Mouse (Mus musculus): ENCODE results near the gene Shc4. TPM values are rescaled to one million over a fixed set of nuclear protein-coding genes. Genes with fewer than 3 reads are reported as not detected.
A peak's percentile ranks its signal among the peaks of the same experiment; 100 is the strongest.

Shc4 gene
- under 1 TPM; 0.44 to 0.77 TPM for total RNA-seq (2021)
- polyA plus RNA-seq (2012; rRNA removed): 0.31 and 0.38 TPM in 2 replicates
- long read RNA-seq: 0 reads

- H3K27ac ChIP-seq: no peak within 1 kb of the TSS
- TF ChIP-seq EP300 (IDR thresholded peaks at IDR 0.05; ENCODE audit: insufficient read depth, low read depth, low read length): no peak
- no peak for TF ChIP-seq POLR2A (IDR thresholded peaks at IDR 0.05; ENCODE audit: insufficient read depth, low read depth, low read length)
- TF ChIP-seq CTCF (IDR thresholded peaks at IDR 0.05): no peak
- peak in 1 of 2 experiments; percentile 10 for DNase-seq
- under 1% methylated on average over 15 of the region's 15 CpGs for WGBS
- peaks cover 4% of the 10 kb centered on the region; the same call in 1 of the 2 replicates for H3K27me3 ChIP-seq (ENCODE audit: control insufficient read depth, insufficient read depth, low read length)
- intact Hi-C loops (cut with DNase I): no loop called here
- no peaks in the 10 kb centered on the region for H3K36me3 ChIP-seq (ENCODE audit: control insufficient read depth, insufficient read depth, low read length)
- H3K4me3 ChIP-seq: peak within 1 kb of the TSS; percentile 47
- peak within 1 kb of the TSS; percentile 38 for H3K9ac ChIP-seq (ENCODE audit: low read depth, low read length)
- no peaks in the 10 kb centered on the region for H3K79me2 ChIP-seq (replicated peaks; ENCODE audit: control insufficient read depth, insufficient read depth, low read length)
- no peaks in the 10 kb centered on the region for H3K4me1 ChIP-seq (ENCODE audit: control insufficient read depth, insufficient read depth, low read length)
Measured at GRCm38 (mm10) chr2:125724086-125724430, at the start of gene Shc4. Gene Shc4, minus strand, starts transcription at chr2:125724148.

GRCm38 (mm10) chr2:125765029-125765428 is 41.1 kb upstream of the Shc4 start:
- no peaks in the 10 kb centered on the region for H3K79me2 ChIP-seq (replicated peaks; ENCODE audit: control insufficient read depth, insufficient read depth, low read length)
- no peaks in the 10 kb centered on the region for H3K27me3 ChIP-seq (ENCODE audit: control insufficient read depth, insufficient read depth, low read length)
- no peaks in the 10 kb centered on the region; the same call in 1 of the 2 replicates for H3K36me3 ChIP-seq (ENCODE audit: control insufficient read depth, insufficient read depth, low read length)
- H3K4me1 ChIP-seq (ENCODE audit: control insufficient read depth, insufficient read depth, low read length): no peaks in the 10 kb centered on the region
- no peak for DNase-seq
- H3K4me3 ChIP-seq: no peak overlapping the region
- TF ChIP-seq POLR2A (IDR thresholded peaks at IDR 0.05; ENCODE audit: insufficient read depth, low read depth, low read length) (no peak), EP300 (IDR thresholded peaks at IDR 0.05; ENCODE audit: insufficient read depth, low read depth, low read length) (no peak), CTCF (IDR thresholded peaks at IDR 0.05) (peak; percentile 67)
- intact Hi-C loops (cut with DNase I): loop anchor here (10.0 kb wide), 1 partner anchor 600 kb away; no protein-coding TSS in a partner anchor
- H3K9ac ChIP-seq (ENCODE audit: low read depth, low read length): no peak overlapping the region
- H3K27ac ChIP-seq: no peak overlapping the region
- WGBS: 72% methylated on average over 3 of the region's 3 CpGs

DNA sequence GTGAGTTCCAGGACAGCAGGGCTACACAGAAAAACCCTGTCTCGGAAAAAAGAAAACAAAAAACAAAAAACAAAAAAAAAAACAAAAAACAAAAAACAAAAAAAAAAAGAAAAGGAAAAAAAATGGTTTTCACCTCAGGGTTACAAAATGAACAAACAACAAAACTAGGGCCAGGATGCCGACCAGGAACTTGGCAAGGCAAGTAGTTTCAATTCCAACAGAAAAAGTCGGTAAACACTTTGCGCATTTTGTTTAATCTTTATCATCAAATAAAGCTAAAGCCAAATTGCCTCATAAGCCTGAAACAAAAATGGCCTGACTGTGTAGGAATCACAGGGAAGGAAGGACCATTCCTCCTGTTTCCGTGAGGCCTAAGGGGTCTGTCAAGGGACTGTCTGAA is 40.6 kb upstream of the Shc4 start:
- H3K27ac ChIP-seq: no peak overlapping the region
- DNase-seq: no peak
- H3K79me2 ChIP-seq (replicated peaks; ENCODE audit: control insufficient read depth, insufficient read depth, low read length): no peaks in the 10 kb centered on the region
- no peak overlapping the region for H3K4me3 ChIP-seq
- no peaks in the 10 kb centered on the region for H3K27me3 ChIP-seq (ENCODE audit: control insufficient read depth, insufficient read depth, low read length)
- no peaks in the 10 kb centered on the region for H3K4me1 ChIP-seq (ENCODE audit: control insufficient read depth, insufficient read depth, low read length)
- no peaks in the 10 kb centered on the region; the same call in 1 of the 2 replicates for H3K36me3 ChIP-seq (ENCODE audit: control insufficient read depth, insufficient read depth, low read length)
- intact Hi-C loops (cut with DNase I): loop anchor here (5.0 to 10.0 kb wide), 2 partner anchors 68 to 600 kb away; no protein-coding TSS in a partner anchor
- WGBS: 90% methylated on average over 5 of the region's 5 CpGs
- TF ChIP-seq CTCF (IDR thresholded peaks at IDR 0.05): no peak
- TF ChIP-seq EP300 (IDR thresholded peaks at IDR 0.05; ENCODE audit: insufficient read depth, low read depth, low read length): no peak
- no peak for TF ChIP-seq POLR2A (IDR thresholded peaks at IDR 0.05; ENCODE audit: insufficient read depth, low read depth, low read length)
- no peak overlapping the region for H3K9ac ChIP-seq (ENCODE audit: low read depth, low read length)

GRCm38 (mm10) chr2:125749330-125749729 is 25.4 kb upstream of the Shc4 start:
- no peak overlapping the region for H3K9ac ChIP-seq (ENCODE audit: low read depth, low read length)
- H3K36me3 ChIP-seq (ENCODE audit: control insufficient read depth, insufficient read depth, low read length): no peaks in the 10 kb centered on the region; the same call in 1 of the 2 replicates
- no peaks in the 10 kb centered on the region for H3K79me2 ChIP-seq (replicated peaks; ENCODE audit: control insufficient read depth, insufficient read depth, low read length)
- H3K27ac ChIP-seq: no peak overlapping the region
- no peak for DNase-seq
- intact Hi-C loops (cut with DNase I): no loop called here
- no peak overlapping the region for H3K4me3 ChIP-seq
- H3K4me1 ChIP-seq (ENCODE audit: control insufficient read depth, insufficient read depth, low read length): no peaks in the 10 kb centered on the region
- no peaks in the 10 kb centered on the region for H3K27me3 ChIP-seq (ENCODE audit: control insufficient read depth, insufficient read depth, low read length)
- WGBS: 91% methylated on average over 2 of the region's 2 CpGs
- no peak for TF ChIP-seq POLR2A (IDR thresholded peaks at IDR 0.05; ENCODE audit: insufficient read depth, low read depth, low read length)
- no peak for TF ChIP-seq CTCF (IDR thresholded peaks at IDR 0.05)
- no peak for TF ChIP-seq EP300 (IDR thresholded peaks at IDR 0.05; ENCODE audit: insufficient read depth, low read depth, low read length)

- intact Hi-C loops (cut with DNase I): no loop called here
- no peak for DNase-seq
- Histone ChIP-seq H3K36me3 (ENCODE audit: control insufficient read depth, insufficient read depth, low read length) (no peaks in the 10 kb centered on the region), H3K27ac (no peak overlapping the region), H3K27me3 (ENCODE audit: control insufficient read depth, insufficient read depth, low read length) (no peaks in the 10 kb centered on the region), H3K9ac (ENCODE audit: low read depth, low read length) (no peak overlapping the region), H3K79me2 (replicated peaks; ENCODE audit: control insufficient read depth, insufficient read depth, low read length) (no peaks in the 10 kb centered on the region), H3K4me3 (no peak overlapping the region), H3K4me1 (ENCODE audit: control insufficient read depth, insufficient read depth, low read length) (no peaks in the 10 kb centered on the region)
- TF ChIP-seq POLR2A (IDR thresholded peaks at IDR 0.05; ENCODE audit: insufficient read depth, low read depth, low read length) (no peak), EP300 (IDR thresholded peaks at IDR 0.05; ENCODE audit: insufficient read depth, low read depth, low read length) (no peak), CTCF (IDR thresholded peaks at IDR 0.05) (no peak)
- WGBS: 85% methylated on average over 6 of the region's 6 CpGs
Measured at GRCm38 (mm10) chr2:125739338-125739737, 15.4 kb upstream of the Shc4 start.

GRCm38 (mm10) chr2:125738718-125739117 is 14.8 kb upstream of the Shc4 start:
- WGBS: 67% methylated on average over 5 of the region's 5 CpGs
- Histone ChIP-seq H3K27ac (no peak overlapping the region), H3K9ac (ENCODE audit: low read depth, low read length) (no peak overlapping the region), H3K27me3 (ENCODE audit: control insufficient read depth, insufficient read depth, low read length) (no peaks in the 10 kb centered on the region), H3K36me3 (ENCODE audit: control insufficient read depth, insufficient read depth, low read length) (no peaks in the 10 kb centered on the region), H3K4me3 (no peak overlapping the region), H3K79me2 (replicated peaks; ENCODE audit: control insufficient read depth, insufficient read depth, low read length) (no peaks in the 10 kb centered on the region), H3K4me1 (ENCODE audit: control insufficient read depth, insufficient read depth, low read length) (no peaks in the 10 kb centered on the region)
- intact Hi-C loops (cut with DNase I): no loop called here
- TF ChIP-seq EP300 (IDR thresholded peaks at IDR 0.05; ENCODE audit: insufficient read depth, low read depth, low read length) (no peak), CTCF (IDR thresholded peaks at IDR 0.05) (peak; percentile 15; the same call in 1 of the 2 replicates), POLR2A (IDR thresholded peaks at IDR 0.05; ENCODE audit: insufficient read depth, low read depth, low read length) (no peak)
- no peak for DNase-seq

Data from heart, adult 2 months (tissue).